Mouse (Mus musculus): ENCODE data around the gene Npr3. TPM values are rescaled to one million over a fixed set of nuclear protein-coding genes. Genes with fewer than 3 reads are reported as not detected.

The Npr3 gene
- 0.59 and 1.6 TPM in 2 replicates for polyA plus RNA-seq (2015; fragmentation: Nextera tagmentation; extraction: Ambion mirVana)

- under 1% methylated on average over 42 of the region's 42 CpGs for WGBS
- H3K27ac ChIP-seq = no peak within 1 kb of the TSS
- peak within 1 kb of the TSS; percentile 43 for H3K9ac ChIP-seq
- no peaks in the 10 kb centered on the region for H3K36me3 ChIP-seq (ENCODE audit: poor library complexity, severe bottlenecking)
- no peaks in the 10 kb centered on the region for H3K9me3 ChIP-seq (replicated peaks)
- peaks cover 39% of the 10 kb centered on the region for H3K4me1 ChIP-seq
- H3K4me2 ChIP-seq = peak within 1 kb of the TSS; percentile 94
- peak within 1 kb of the TSS; percentile 46 for H3K4me3 ChIP-seq
- peaks cover 69% of the 10 kb centered on the region for H3K27me3 ChIP-seq
- ATAC-seq = peak; percentile 12; the same call in 1 of the 2 replicates
These were observed at the start of gene Npr3 for GRCm38 (mm10) chr15:11906571-11907531. Npr3 (minus strand) TSS chr15:11907287.

- ATAC-seq = no peak
- 83% methylated on average over 7 of the region's 7 CpGs for WGBS
- no peak overlapping the region for H3K4me3 ChIP-seq
These were observed 49.0 kb upstream of the Npr3 start for GRCm38 (mm10) chr15:11956129-11956528.

GRCm38 (mm10) chr15:11954190-11954589, 47.1 kb upstream of the Npr3 start:
- no peak for ATAC-seq
- H3K27ac ChIP-seq = no peak overlapping the region
- H3K9me3 ChIP-seq (replicated peaks) = no peaks in the 10 kb centered on the region
- H3K9ac ChIP-seq = no peak overlapping the region
- WGBS = 59% methylated on average over 4 of the region's 4 CpGs
- H3K4me2 ChIP-seq = no peak overlapping the region
- no peaks in the 10 kb centered on the region for H3K27me3 ChIP-seq
- no peaks in the 10 kb centered on the region for H3K36me3 ChIP-seq (ENCODE audit: poor library complexity, severe bottlenecking)
- H3K4me1 ChIP-seq = no peaks in the 10 kb centered on the region
- H3K4me3 ChIP-seq = no peak overlapping the region

More at GRCm38 (mm10) chr15:11956129-11956528, 49.0 kb upstream of the Npr3 start:
- Histone ChIP-seq H3K27me3 (no peaks in the 10 kb centered on the region), H3K9me3 (replicated peaks) (no peaks in the 10 kb centered on the region), H3K9ac (no peak overlapping the region), H3K4me2 (no peak overlapping the region), H3K4me1 (no peaks in the 10 kb centered on the region), H3K36me3 (ENCODE audit: poor library complexity, severe bottlenecking) (no peaks in the 10 kb centered on the region), H3K27ac (no peak overlapping the region)

GRCm38 (mm10) chr15:11952159-11952558, 45.1 kb upstream of the Npr3 start:
- Histone ChIP-seq H3K9me3 (replicated peaks) (no peaks in the 10 kb centered on the region), H3K4me1 (no peaks in the 10 kb centered on the region), H3K27ac (no peak overlapping the region), H3K27me3 (no peaks in the 10 kb centered on the region), H3K9ac (no peak overlapping the region), H3K4me2 (no peak overlapping the region), H3K36me3 (ENCODE audit: poor library complexity, severe bottlenecking) (no peaks in the 10 kb centered on the region), H3K4me3 (no peak overlapping the region)
- WGBS = 85% methylated on average over 3 of the region's 3 CpGs
- ATAC-seq = no peak

- WGBS = 92% methylated on average over 7 of the region's 7 CpGs
- Histone ChIP-seq H3K9ac (no peak overlapping the region), H3K4me1 (no peaks in the 10 kb centered on the region), H3K4me3 (no peak overlapping the region), H3K27me3 (no peaks in the 10 kb centered on the region), H3K36me3 (ENCODE audit: poor library complexity, severe bottlenecking) (no peaks in the 10 kb centered on the region), H3K4me2 (no peak overlapping the region), H3K27ac (no peak overlapping the region), H3K9me3 (replicated peaks) (no peaks in the 10 kb centered on the region)
- no peak for ATAC-seq
These were observed 44.1 kb upstream of the Npr3 start for GRCm38 (mm10) chr15:11951181-11951580.

GRCm38 (mm10) chr15:11950144-11950543, 43.1 kb upstream of the Npr3 start:
- no peak for ATAC-seq
- 94% methylated on average over 10 of the region's 10 CpGs for WGBS

GRCm38 (mm10) chr15:11949490-11949889, 42.4 kb upstream of the Npr3 start:
- H3K4me3 ChIP-seq = no peak overlapping the region
- no peaks in the 10 kb centered on the region for H3K9me3 ChIP-seq (replicated peaks)
- 92% methylated on average over 3 of the region's 3 CpGs for WGBS
- no peak overlapping the region for H3K27ac ChIP-seq
- H3K36me3 ChIP-seq (ENCODE audit: poor library complexity, severe bottlenecking) = no peaks in the 10 kb centered on the region
- H3K9ac ChIP-seq = no peak overlapping the region
- no peak overlapping the region for H3K4me2 ChIP-seq
- H3K4me1 ChIP-seq = no peaks in the 10 kb centered on the region
- H3K27me3 ChIP-seq = no peaks in the 10 kb centered on the region
- no peak for ATAC-seq

More at GRCm38 (mm10) chr15:11950144-11950543, 43.1 kb upstream of the Npr3 start:
- H3K36me3 ChIP-seq (ENCODE audit: poor library complexity, severe bottlenecking) = no peaks in the 10 kb centered on the region
- H3K9me3 ChIP-seq (replicated peaks) = no peaks in the 10 kb centered on the region
- no peak overlapping the region for H3K9ac ChIP-seq
- no peak overlapping the region for H3K4me3 ChIP-seq
- H3K27ac ChIP-seq = no peak overlapping the region
- H3K27me3 ChIP-seq = no peaks in the 10 kb centered on the region
- no peaks in the 10 kb centered on the region for H3K4me1 ChIP-seq
- no peak overlapping the region for H3K4me2 ChIP-seq

- peaks cover 6% of the 10 kb centered on the region; the same call in 1 of the 2 replicates for H3K4me1 ChIP-seq
- 27% methylated on average over 5 of the region's 5 CpGs for WGBS
- no peaks in the 10 kb centered on the region for H3K36me3 ChIP-seq (ENCODE audit: poor library complexity, severe bottlenecking)
- H3K4me3 ChIP-seq = no peak overlapping the region
- no peak overlapping the region for H3K4me2 ChIP-seq
- H3K27ac ChIP-seq = no peak overlapping the region
- peak; percentile 38; the same call in 1 of the 2 replicates for ATAC-seq
- H3K9me3 ChIP-seq (replicated peaks) = no peaks in the 10 kb centered on the region
- peaks cover 33% of the 10 kb centered on the region for H3K27me3 ChIP-seq
- H3K9ac ChIP-seq = no peak overlapping the region
These were observed 33.8 kb upstream of the Npr3 start for GRCm38 (mm10) chr15:11940855-11941254.

- no peaks in the 10 kb centered on the region for H3K9me3 ChIP-seq (replicated peaks)
- no peak overlapping the region for H3K9ac ChIP-seq
- H3K4me2 ChIP-seq = no peak overlapping the region
- H3K4me1 ChIP-seq = no peaks in the 10 kb centered on the region
- no peaks in the 10 kb centered on the region for H3K27me3 ChIP-seq
- no peak for ATAC-seq
- H3K36me3 ChIP-seq (ENCODE audit: poor library complexity, severe bottlenecking) = no peaks in the 10 kb centered on the region
- H3K4me3 ChIP-seq = no peak overlapping the region
- WGBS = 78% methylated on average over 3 of the region's 3 CpGs
- no peak overlapping the region for H3K27ac ChIP-seq
These were observed 20.7 kb upstream of the Npr3 start for GRCm38 (mm10) chr15:11927742-11928141.

- no peak for ATAC-seq
- Histone ChIP-seq H3K4me3 (no peak overlapping the region), H3K4me1 (no peaks in the 10 kb centered on the region), H3K36me3 (ENCODE audit: poor library complexity, severe bottlenecking) (no peaks in the 10 kb centered on the region), H3K9ac (no peak overlapping the region), H3K9me3 (replicated peaks) (no peaks in the 10 kb centered on the region), H3K27me3 (peaks cover under 1% of the 10 kb centered on the region; the same call in 1 of the 2 replicates), H3K27ac (no peak overlapping the region), H3K4me2 (no peak overlapping the region)
- 89% methylated on average over 9 of the region's 9 CpGs for WGBS
These were observed 7.0 kb upstream of the Npr3 start for GRCm38 (mm10) chr15:11914101-11914500.

- H3K27ac ChIP-seq = no peak overlapping the region
- H3K36me3 ChIP-seq (ENCODE audit: poor library complexity, severe bottlenecking) = no peaks in the 10 kb centered on the region
- H3K4me3 ChIP-seq = no peak overlapping the region
- no peaks in the 10 kb centered on the region for H3K9me3 ChIP-seq (replicated peaks)
- ATAC-seq = no peak
- H3K9ac ChIP-seq = no peak overlapping the region
- H3K4me1 ChIP-seq = peaks cover 20% of the 10 kb centered on the region
- no peak overlapping the region for H3K4me2 ChIP-seq
- WGBS = 47% methylated on average over 6 of the region's 6 CpGs
- H3K27me3 ChIP-seq = peaks cover 40% of the 10 kb centered on the region
These were observed 2.8 kb upstream of the Npr3 start for GRCm38 (mm10) chr15:11909875-11910274.

- 9% methylated on average over 11 of the region's 11 CpGs for WGBS
These were observed 1.1 kb upstream of the Npr3 start for GRCm38 (mm10) chr15:11908166-11908565.

More at GRCm38 (mm10) chr15:11908166-11908565, 1.1 kb upstream of the Npr3 start:
- Histone ChIP-seq H3K4me2 (peak overlapping the region; percentile 26; the same call in 1 of the 2 replicates), H3K36me3 (ENCODE audit: poor library complexity, severe bottlenecking) (no peaks in the 10 kb centered on the region), H3K9me3 (replicated peaks) (no peaks in the 10 kb centered on the region), H3K27ac (no peak overlapping the region), H3K27me3 (peaks cover 57% of the 10 kb centered on the region), H3K9ac (no peak overlapping the region), H3K4me3 (no peak overlapping the region), H3K4me1 (peaks cover 37% of the 10 kb centered on the region)
- ATAC-seq = no peak
